Mouse (Mus musculus): ENCODE measurements at regions not wholly inside any gene's neighbourhood (a gene's known extent, or its start where the extent isn't known, plus 50 kb on each side); places are given as distances from the start of the nearest gene placed in this dataset.

DNA sequence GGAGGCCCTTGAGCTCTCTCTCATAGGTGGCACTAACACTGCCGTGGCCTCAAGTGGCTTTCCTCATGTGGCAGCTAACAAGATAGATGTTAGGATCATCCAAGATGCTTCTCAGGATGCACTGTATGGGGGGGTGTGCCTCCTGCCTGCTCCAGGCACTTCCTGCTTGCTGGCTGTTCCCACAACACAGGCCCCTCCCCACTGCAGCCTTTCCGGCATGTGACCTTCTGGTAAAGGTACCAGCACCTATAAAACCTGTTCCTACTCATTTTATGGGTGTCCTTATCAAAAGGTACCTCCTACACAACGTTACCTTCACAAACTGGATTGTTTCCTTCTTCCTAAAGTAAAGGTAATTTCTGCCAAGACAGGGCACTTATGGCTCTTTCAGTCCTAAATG is 222.1 kb upstream of the Shh start:
- TF ChIP-seq POLR2A (IDR thresholded peaks at IDR 0.05; ENCODE audit: borderline replicate concordance, extremely low read depth, low read depth, low read length), result no peak
- TF ChIP-seq CTCF (IDR thresholded peaks at IDR 0.05; ENCODE audit: insufficient read depth, low read length), result no peak

Measured in lung, adult 2 months (tissue).